In genomic region chr9:35444512-35444886, GRCm38 (mm10) we compare ENCODE assay signal across 22 mouse cellular contexts. TPM values are rescaled to one million over a fixed set of nuclear protein-coding genes. Genes with fewer than 3 reads are reported as not detected.
DNase-seq lines count a peak whose midpoint lies in the region; ATAC-seq and TF ChIP-seq lines count a peak whose summit lies in the region.
"Had no signal": no experiment of that assay in that cellular context is flagged by ENCODE, and none has a peak within 500 bp of the region (broad histone marks: within the 10 kb centered on the region; RNA-seq: fewer than 3 reads in every experiment).

No protein-coding gene starts in this region.

- no peak for TF ChIP-seq CTCF in liver, postnatal 0 days (IDR thresholded peaks at IDR 0.05; ENCODE audit: low read depth)

- no peak for ATAC-seq in hindbrain, embryonic 16.5 days
- peak; percentile 26; the same call in 1 of the 2 replicates for ATAC-seq in embryonic facial prominence, embryonic 11.5 days (replicated peaks; ENCODE audit: insufficient number of reproducible peaks, low FRiP score, low TSS enrichment, low read depth)
- no peak for ATAC-seq in embryonic facial prominence, embryonic 15.5 days (ENCODE audit: insufficient number of reproducible peaks, low FRiP score, low TSS enrichment, low read depth)
- no peak for ATAC-seq in stomach, embryonic 15.5 days (ENCODE audit: insufficient read depth, low FRiP score, low read depth)
- no peak for ATAC-seq in liver, postnatal 0 days
- ATAC-seq: forebrain, embryonic 15.5 days had no signal

- no peak overlapping the region for H3K4me3 ChIP-seq in hindbrain, embryonic 10.5 days
- no peak overlapping the region for H3K4me3 ChIP-seq in hindbrain, embryonic 16.5 days (ENCODE audit: low read length)
- H3K4me3 ChIP-seq in embryonic facial prominence, embryonic 11.5 days (ENCODE audit: low read depth, low read length), result no peak overlapping the region
- H3K4me3 ChIP-seq in embryonic facial prominence, embryonic 15.5 days (replicated peaks), result no peak overlapping the region
- H3K4me3 ChIP-seq in stomach, embryonic 15.5 days (replicated peaks), result no peak overlapping the region
- no peak overlapping the region for H3K4me3 ChIP-seq in liver, postnatal 0 days (ENCODE audit: low read depth, low read length)
- H3K4me3 ChIP-seq: embryonic facial prominence, embryonic 12.5 days; forebrain, embryonic 15.5 days; heart, embryonic 13.5 days; hindbrain, embryonic 12.5 days; midbrain, embryonic 12.5 days had no signal

- 0 out of 2 replicates have a peak overlapping the region, but pooled peaks have one; percentile 24 for H3K27ac ChIP-seq in hindbrain, embryonic 10.5 days
- H3K27ac ChIP-seq in hindbrain, embryonic 16.5 days (ENCODE audit: low read depth, low read length), result no peak overlapping the region
- no peak overlapping the region for H3K27ac ChIP-seq in embryonic facial prominence, embryonic 11.5 days (replicated peaks; ENCODE audit: low read depth, low read length)
- H3K27ac ChIP-seq in embryonic facial prominence, embryonic 15.5 days (replicated peaks), result peak overlapping the region; percentile 14
- H3K27ac ChIP-seq in stomach, embryonic 15.5 days, result peak overlapping the region; percentile 51; the same call in 1 of the 2 replicates
- no peak overlapping the region for H3K27ac ChIP-seq in liver, postnatal 0 days (ENCODE audit: low read depth)
- H3K27ac ChIP-seq: embryonic facial prominence, embryonic 12.5 days; forebrain, embryonic 15.5 days; heart, embryonic 13.5 days; hindbrain, embryonic 12.5 days; liver, embryonic 14.5 days; midbrain, embryonic 12.5 days had no signal

- no peak overlapping the region for H3K4me2 ChIP-seq in hindbrain, embryonic 16.5 days (ENCODE audit: low read length)
- no peak overlapping the region for H3K4me2 ChIP-seq in embryonic facial prominence, embryonic 11.5 days (ENCODE audit: low read depth, low read length)
- no peak overlapping the region for H3K4me2 ChIP-seq in embryonic facial prominence, embryonic 15.5 days (replicated peaks)
- no peak overlapping the region for H3K4me2 ChIP-seq in stomach, embryonic 15.5 days
- no peak overlapping the region for H3K4me2 ChIP-seq in liver, postnatal 0 days (ENCODE audit: low read depth, low read length)
- H3K4me2 ChIP-seq: embryonic facial prominence, embryonic 12.5 days; forebrain, embryonic 15.5 days; heart, embryonic 13.5 days; hindbrain, embryonic 12.5 days; lung, embryonic 14.5 days; midbrain, embryonic 12.5 days had no signal

- no peak overlapping the region for H3K9ac ChIP-seq in hindbrain, embryonic 16.5 days (ENCODE audit: low read depth, low read length)
- H3K9ac ChIP-seq in embryonic facial prominence, embryonic 11.5 days (replicated peaks; ENCODE audit: low read length), result no peak overlapping the region
- H3K9ac ChIP-seq in embryonic facial prominence, embryonic 15.5 days, result no peak overlapping the region
- H3K9ac ChIP-seq in stomach, embryonic 15.5 days, result no peak overlapping the region
- H3K9ac ChIP-seq in liver, postnatal 0 days (replicated peaks), result no peak overlapping the region
- H3K9ac ChIP-seq: embryonic facial prominence, embryonic 12.5 days; forebrain, embryonic 15.5 days; heart, embryonic 13.5 days; hindbrain, embryonic 12.5 days; liver, embryonic 14.5 days; lung, embryonic 14.5 days; midbrain, embryonic 12.5 days had no signal

- no peak for TF ChIP-seq EP300 in liver, postnatal 0 days (IDR thresholded peaks at IDR 0.05; ENCODE audit: low read depth)

- H3K36me3 ChIP-seq in hindbrain, embryonic 10.5 days, result peaks cover 17% of the 10 kb centered on the region
- no peaks in the 10 kb centered on the region for H3K36me3 ChIP-seq in hindbrain, embryonic 16.5 days (ENCODE audit: control insufficient read depth, insufficient read depth, low read length)
- no peaks in the 10 kb centered on the region for H3K36me3 ChIP-seq in embryonic facial prominence, embryonic 11.5 days (replicated peaks; ENCODE audit: control insufficient read depth, insufficient read depth, low read depth, low read length)
- no peaks in the 10 kb centered on the region for H3K36me3 ChIP-seq in embryonic facial prominence, embryonic 15.5 days
- H3K36me3 ChIP-seq in stomach, embryonic 15.5 days, result no peaks in the 10 kb centered on the region
- H3K36me3 ChIP-seq in liver, postnatal 0 days (replicated peaks; ENCODE audit: insufficient read depth, low read length), result no peaks in the 10 kb centered on the region
- H3K36me3 ChIP-seq: embryonic facial prominence, embryonic 12.5 days; forebrain, embryonic 15.5 days; hindbrain, embryonic 12.5 days had no signal

- DNase-seq in hindbrain, embryonic 10.5 days (ENCODE audit: low spot score), result no peak
- DNase-seq in embryonic facial prominence, embryonic 11.5 days (ENCODE audit: low spot score), result no peak
- DNase-seq in liver, postnatal 0 days, result no peak
- no peak for DNase-seq in thymus, adult 18-20 months
- DNase-seq: adrenal gland, adult 2 months; heart, postnatal 10 days; kidney, adult 11 months; kidney, postnatal 14 days; layer of hippocampus, adult 9-11 months; liver; lung, embryonic 14.5 days; lung, postnatal 36 days; thymus, postnatal 36 days had no signal

- H3K4me1 ChIP-seq in hindbrain, embryonic 10.5 days (replicated peaks), result peaks cover 45% of the 10 kb centered on the region
- H3K4me1 ChIP-seq in hindbrain, embryonic 16.5 days (ENCODE audit: control insufficient read depth, insufficient read depth, low read depth, low read length), result 0 out of 2 replicates have a peak, but pooled peaks cover 3% of the 10 kb centered on the region
- no peaks in the 10 kb centered on the region for H3K4me1 ChIP-seq in embryonic facial prominence, embryonic 11.5 days (ENCODE audit: control insufficient read depth, insufficient read depth, low read length)
- peaks cover 31% of the 10 kb centered on the region for H3K4me1 ChIP-seq in embryonic facial prominence, embryonic 15.5 days
- peaks cover 5% of the 10 kb centered on the region; the same call in 1 of the 2 replicates for H3K4me1 ChIP-seq in stomach, embryonic 15.5 days
- H3K4me1 ChIP-seq in liver, postnatal 0 days (ENCODE audit: insufficient read depth), result no peaks in the 10 kb centered on the region

- no peaks in the 10 kb centered on the region for H3K9me3 ChIP-seq in hindbrain, embryonic 10.5 days
- no peaks in the 10 kb centered on the region for H3K9me3 ChIP-seq in hindbrain, embryonic 16.5 days (ENCODE audit: control insufficient read depth, low read length)
- no peaks in the 10 kb centered on the region for H3K9me3 ChIP-seq in embryonic facial prominence, embryonic 11.5 days (replicated peaks; ENCODE audit: control insufficient read depth, low read length)
- no peaks in the 10 kb centered on the region for H3K9me3 ChIP-seq in embryonic facial prominence, embryonic 15.5 days (replicated peaks)
- no peaks in the 10 kb centered on the region for H3K9me3 ChIP-seq in stomach, embryonic 15.5 days
- H3K9me3 ChIP-seq in liver, postnatal 0 days (ENCODE audit: low read length), result no peaks in the 10 kb centered on the region
- H3K9me3 ChIP-seq: embryonic facial prominence, embryonic 12.5 days; forebrain, embryonic 15.5 days; heart, embryonic 13.5 days; hindbrain, embryonic 12.5 days; midbrain, embryonic 12.5 days had no signal

- peaks cover 63% of the 10 kb centered on the region for H3K27me3 ChIP-seq in hindbrain, embryonic 10.5 days (ENCODE audit: insufficient read depth, poor library complexity, severe bottlenecking)
- H3K27me3 ChIP-seq in hindbrain, embryonic 16.5 days (replicated peaks; ENCODE audit: control insufficient read depth, insufficient read depth, low read length), result no peaks in the 10 kb centered on the region
- no peaks in the 10 kb centered on the region for H3K27me3 ChIP-seq in embryonic facial prominence, embryonic 11.5 days (ENCODE audit: control insufficient read depth, insufficient read depth, low read length)
- no peaks in the 10 kb centered on the region for H3K27me3 ChIP-seq in embryonic facial prominence, embryonic 15.5 days
- no peaks in the 10 kb centered on the region for H3K27me3 ChIP-seq in stomach, embryonic 15.5 days (replicated peaks)
- H3K27me3 ChIP-seq in liver, postnatal 0 days (ENCODE audit: insufficient read depth, low read length), result no peaks in the 10 kb centered on the region
- H3K27me3 ChIP-seq: forebrain, embryonic 15.5 days; heart, embryonic 13.5 days had no signal

- 54% methylated on average over 8 of the region's 8 CpGs for WGBS in hindbrain, embryonic 10.5 days
- 57% methylated on average over 8 of the region's 8 CpGs for WGBS in hindbrain, embryonic 16.5 days
- 36% methylated on average over 8 of the region's 8 CpGs for WGBS in embryonic facial prominence, embryonic 11.5 days
- 38% methylated on average over 8 of the region's 8 CpGs for WGBS in embryonic facial prominence, embryonic 15.5 days
- 60% methylated on average over 8 of the region's 8 CpGs for WGBS in stomach, embryonic 15.5 days
- 60% methylated on average over 8 of the region's 8 CpGs for WGBS in liver, postnatal 0 days (ENCODE audit: insufficient replicate concordance)

RNA-seq across cellular contexts. Expression of gene Cdon, which starts 23.6 kb away (rescaled TPM):
- polyA plus RNA-seq in hindbrain, embryonic 10.5 days (2016; fragmentation: Nextera tagmentation; extraction: Ambion mirVana), result 11.7 and 15.4 TPM in 2 replicates
- polyA plus RNA-seq in hindbrain, embryonic 16.5 days (2015; fragmentation: Nextera tagmentation; extraction: Ambion mirVana), result 2.9 and 3.7 TPM in 2 replicates
- polyA plus RNA-seq in embryonic facial prominence, embryonic 11.5 days (2014; fragmentation: Nextera tagmentation; extraction: Ambion mirVana), result 7.5 and 9.4 TPM in 2 replicates
- 15.3 and 16.3 TPM in 2 replicates for polyA plus RNA-seq in embryonic facial prominence, embryonic 15.5 days (2015; fragmentation: Nextera tagmentation; extraction: Ambion mirVana)
- 10.2 and 10.4 TPM in 2 replicates for polyA plus RNA-seq in stomach, embryonic 15.5 days (2015; fragmentation: Nextera tagmentation; extraction: Ambion mirVana)
- 0.18 and 0.38 TPM in 2 replicates for polyA plus RNA-seq in liver, postnatal 0 days (2015; fragmentation: Nextera tagmentation; extraction: Ambion mirVana)

Comparison
In these comparisons a context has a peak if more than half of its experiments do, and no peak if none do; other contexts are left out.
1. H3K27ac ChIP-seq: peak in hindbrain, embryonic 10.5 days (single experiment), embryonic facial prominence, embryonic 15.5 days (single experiment) and stomach, embryonic 15.5 days (single experiment); none in hindbrain, embryonic 16.5 days (single experiment), embryonic facial prominence, embryonic 11.5 days (single experiment) and liver, postnatal 0 days (single experiment).